In the genomic region with DNA sequence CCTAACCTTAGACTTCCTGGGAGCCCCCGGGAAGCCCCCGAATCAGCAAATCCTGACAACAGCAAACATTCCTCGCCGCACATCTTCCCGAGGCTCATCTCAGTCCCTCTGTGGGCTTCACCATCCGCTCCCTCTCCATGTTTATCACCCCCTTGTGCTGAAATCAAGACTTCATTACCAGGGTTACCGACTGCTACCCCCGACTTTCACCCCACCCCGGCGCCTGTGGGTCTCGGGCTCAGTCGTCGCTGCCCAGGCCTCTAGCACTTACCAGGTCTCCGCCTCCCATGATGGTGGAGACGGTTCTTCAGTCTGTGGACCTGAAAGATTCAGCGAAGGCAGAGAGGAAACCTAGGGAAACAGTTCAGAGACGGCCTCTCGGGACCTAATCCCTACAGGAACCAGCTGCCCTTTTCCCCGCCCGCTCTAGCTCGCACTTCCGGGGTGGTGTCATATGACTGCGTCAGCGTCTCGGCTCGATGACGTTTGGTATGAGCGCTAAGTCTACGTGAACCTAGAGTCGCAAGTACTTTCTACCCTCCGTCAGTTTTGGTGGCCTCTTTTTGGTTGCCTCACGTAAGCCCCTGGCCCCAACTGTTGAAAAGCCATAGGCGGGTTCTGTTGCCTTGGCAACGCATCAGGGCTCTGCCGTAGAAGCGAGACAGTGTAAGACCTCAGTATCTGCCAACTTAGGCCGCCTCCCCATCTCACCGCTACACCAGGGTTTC, we compare ENCODE assay signal across 7 mouse cellular contexts. TPM values are rescaled to one million over a fixed set of nuclear protein-coding genes. Genes with fewer than 3 reads are reported as not detected.
A peak's percentile ranks its signal among the peaks of the same experiment; 100 is the strongest.
DNase-seq lines count a peak whose midpoint lies in the region; ATAC-seq lines count a peak whose summit lies in the region.

TSS of gene Cwc25 (minus strand) at position 403 of the 728 bp plus-strand sequence.

- no peaks in the 10 kb centered on the region for H3K27me3 ChIP-seq in intestine, embryonic 16.5 days (replicated peaks; ENCODE audit: control insufficient read depth, insufficient read depth, low read length)
- no peaks in the 10 kb centered on the region for H3K27me3 ChIP-seq in midbrain, embryonic 11.5 days (ENCODE audit: control insufficient read depth, insufficient read depth, low read length)

- peak within 1 kb of the TSS; percentile 89 for H3K27ac ChIP-seq in intestine, embryonic 16.5 days (ENCODE audit: low read length)
- peak within 1 kb of the TSS; percentile 72 for H3K27ac ChIP-seq in midbrain, embryonic 11.5 days (ENCODE audit: low read depth, low read length)

- peaks cover 11% of the 10 kb centered on the region for H3K4me1 ChIP-seq in intestine, embryonic 16.5 days (ENCODE audit: control insufficient read depth, insufficient read depth, low read length)
- peaks cover 12% of the 10 kb centered on the region for H3K4me1 ChIP-seq in midbrain, embryonic 11.5 days (ENCODE audit: control insufficient read depth, insufficient read depth, low read length)

- ATAC-seq in intestine, embryonic 16.5 days: peak; percentile 95
- ATAC-seq in midbrain, embryonic 11.5 days (ENCODE audit: low FRiP score): peak; percentile 94

- under 1% methylated on average over 38 of the region's 38 CpGs for WGBS in intestine, embryonic 16.5 days
- WGBS in midbrain, embryonic 11.5 days: under 1% methylated on average over 38 of the region's 38 CpGs

- H3K9me3 ChIP-seq in intestine, embryonic 16.5 days (ENCODE audit: control insufficient read depth, low read length): no peaks in the 10 kb centered on the region
- H3K9me3 ChIP-seq in midbrain, embryonic 11.5 days (ENCODE audit: control insufficient read depth, low read length): no peaks in the 10 kb centered on the region

- H3K4me3 ChIP-seq in intestine, embryonic 16.5 days (ENCODE audit: low read length): peak within 1 kb of the TSS; percentile 96
- peak within 1 kb of the TSS; percentile 92 for H3K4me3 ChIP-seq in midbrain, embryonic 11.5 days (ENCODE audit: low read depth, low read length)

- H3K4me2 ChIP-seq in intestine, embryonic 16.5 days (ENCODE audit: low read depth, low read length): peak within 1 kb of the TSS; percentile 70
- peak within 1 kb of the TSS; percentile 87 for H3K4me2 ChIP-seq in midbrain, embryonic 11.5 days

- intact Hi-C loops in left cerebral cortex, postnatal 36 days (cut with DNase I): loop anchor here (1.0 kb wide), 1 partner anchor 16 kb away; the partner anchor contains the start of gene Rpl23

- peak; percentile 94 for DNase-seq in adrenal gland, adult 8-10 months
- peak; percentile 95 for DNase-seq in embryo, embryonic 9.5 days (ENCODE audit: extremely low spot score)
- peak; percentile 85 to 93 for DNase-seq in gastrocnemius, postnatal 4 days (ENCODE audit: low spot score in 2 of 2)
- DNase-seq in left cerebral cortex, postnatal 36 days (ENCODE audit: low spot score in 2 of 2): peak; percentile 96 to 97
- peak; percentile 100 for DNase-seq in midbrain, embryonic 11.5 days (ENCODE audit: low spot score, missing footprints)
- peak; percentile 95 for DNase-seq in skeletal muscle tissue, adult 2 months (ENCODE audit: low read depth, low spot score)

- peaks cover 17% of the 10 kb centered on the region for H3K36me3 ChIP-seq in intestine, embryonic 16.5 days (ENCODE audit: control insufficient read depth, insufficient read depth, low read length)
- peaks cover 5% of the 10 kb centered on the region; the same call in 1 of the 2 replicates for H3K36me3 ChIP-seq in midbrain, embryonic 11.5 days (ENCODE audit: control insufficient read depth, insufficient read depth, low read length)

- peak within 1 kb of the TSS; percentile 98 for H3K9ac ChIP-seq in intestine, embryonic 16.5 days (ENCODE audit: low read depth, low read length)
- H3K9ac ChIP-seq in midbrain, embryonic 11.5 days (ENCODE audit: low read length): peak within 1 kb of the TSS; percentile 95

RNA-seq across cellular contexts. Expression of gene Cwc25, which starts in this region (rescaled TPM):
- total RNA-seq in adrenal gland, adult 8-10 months (2022): 10 to 100 TPM; 22.2 to 26.6 (median 23.1) TPM
- total RNA-seq in gastrocnemius, postnatal 4 days (2021): 10 to 100 TPM; 13.4 to 13.5 TPM
- 11.1 and 11.9 TPM in 2 replicates for polyA plus RNA-seq in intestine, embryonic 16.5 days (2015; fragmentation: Nextera tagmentation; extraction: Ambion mirVana)
- total RNA-seq in left cerebral cortex, postnatal 36 days (2021): 10 to 100 TPM; 20.2 to 20.7 TPM
- polyA plus RNA-seq in midbrain, embryonic 11.5 days (2014; fragmentation: Nextera tagmentation; extraction: Ambion mirVana): 12.6 and 15.0 TPM in 2 replicates

Comparison
In these comparisons a context has a peak if more than half of its experiments do, and no peak if none do; other contexts are left out.
1. Peak in every context shown above with its lines: DNase-seq, ATAC-seq, H3K4me3 ChIP-seq and H3K27ac ChIP-seq.